Mouse (Mus musculus) intestine, postnatal 0 days (tissue): ENCODE data around the gene Golm1. TPM values are rescaled to one million over a fixed set of nuclear protein-coding genes. Genes with fewer than 3 reads are reported as not detected.
"Not testable (repeated sequence)": the region's sequence is repeated elsewhere in the genome, so short reads cannot be mapped to it uniquely, and the experiment has no call there.

Experiments used
- ATAC-seq: fragments of 200-750 bp; cut with Nextera tagmentation; 2 replicates; pipeline ENCODE4 v1.8.0; 2017; ENCODE audit warnings: mild to moderate bottlenecking, moderate TSS enrichment, moderate library complexity
- H3K27ac ChIP-seq: fragments of 300-500 bp; sonication (generic); 2 replicates; pipeline ENCODE4 v1.5.1; 2014; ENCODE audit warnings: mild to moderate bottlenecking, low read depth, low read length, moderate library complexity
- H3K27me3 ChIP-seq: fragments of 300-500 bp; sonication (generic); replicated peaks from 2 replicates; pipeline ENCODE4 v1.6.1; 2014; ENCODE audit warnings: low read length, mixed read lengths; ENCODE audit not compliant: control insufficient read depth, insufficient read depth
- H3K36me3 ChIP-seq: fragments of 300-500 bp; sonication (generic); 2 replicates; pipeline ENCODE4 v1.6.1; 2014; ENCODE audit warnings: mild to moderate bottlenecking, moderate library complexity; ENCODE audit not compliant: control insufficient read depth, insufficient read depth
- H3K4me1 ChIP-seq: fragments of 300-500 bp; sonication (generic); replicated peaks from 2 replicates; pipeline ENCODE4 v1.6.1; 2014; ENCODE audit warnings: antibody characterized with exemption, low read length, mixed read lengths; ENCODE audit not compliant: control insufficient read depth, insufficient read depth
- H3K4me2 ChIP-seq: fragments of 300-500 bp; sonication (generic); replicated peaks from 2 replicates; pipeline ENCODE4 v1.6.1; 2014; ENCODE audit warnings: low read depth, mild to moderate bottlenecking, moderate library complexity
- H3K4me3 ChIP-seq: fragments of 300-500 bp; sonication (generic); 2 replicates; pipeline ENCODE4 v1.5.1; 2014; ENCODE audit warnings: low read depth, low read length
- H3K9ac ChIP-seq: fragments of 300-500 bp; sonication (generic); 2 replicates; pipeline ENCODE4 v1.6.1; 2014; ENCODE audit warnings: mild to moderate bottlenecking, low read depth, low read length
- H3K9me3 ChIP-seq: fragments of 300-500 bp; sonication (generic); 2 replicates; pipeline ENCODE4 v1.6.1; 2016; ENCODE audit warnings: mixed run types; ENCODE audit not compliant: control insufficient read depth
- CTCF ChIP-seq: sonication (generic); IDR thresholded peaks from 2 replicates; pipeline ENCODE4 v1.5.1; 2016; ENCODE audit warnings: low read depth, mild to moderate bottlenecking, control low read depth, antibody characterized with exemption, moderate library complexity
- WGBS: fragments of 180-500 bp; shearing (Covaris S2); extraction: QIAGEN DNeasy Blood & Tissue Kit; methylation state at CpG from one replicate; pipeline ENCODE4 v1.1.7; 2014; 5-methylcytosine and 5-hydroxymethylcytosine counted together
- polyA plus RNA-seq: library from polyadenylated mRNA; unstranded; fragments of >200 nt; fragmentation: Nextera tagmentation; extraction: Ambion mirVana; gene quantifications from 2 replicates; pipeline ENCODE4 v1.2.1, GENCODE M21; 2015

The Golm1 gene
- polyA plus RNA-seq, 1 experiment from 2014 or later, result 34.3 TPM

- Histone ChIP-seq H3K36me3 (no peaks in the 10 kb centered on the region), H3K27me3 (no peaks in the 10 kb centered on the region), H3K9ac (no peak within 1 kb of the TSS), H3K27ac (no peak within 1 kb of the TSS), H3K9me3 (no peaks in the 10 kb centered on the region), H3K4me1 (no peaks in the 10 kb centered on the region), H3K4me3 (no peak within 1 kb of the TSS), H3K4me2 (no peak within 1 kb of the TSS)
- TF ChIP-seq CTCF, result no peak
- no peak for ATAC-seq
- 86% methylated on average over 15 of the region's 15 CpGs for WGBS
Observed at GRCm38 (mm10) chr13:59710230-59710629, 34.6 kb upstream of the Golm1 start, which contains the start of gene Spata31d1a. Gene Spata31d1a, minus strand, starts transcription at chr13:59710330.

GRCm38 (mm10) chr13:59704562-59704961 lies 29.0 kb upstream of the Golm1 start:
- H3K4me3 ChIP-seq, result no peak overlapping the region
- no peak overlapping the region for H3K4me2 ChIP-seq

GRCm38 (mm10) chr13:59703514-59703913 lies 27.9 kb upstream of the Golm1 start:
- H3K9me3 ChIP-seq, result no peaks in the 10 kb centered on the region
- no peaks in the 10 kb centered on the region for H3K27me3 ChIP-seq
- no peak for TF ChIP-seq CTCF
- H3K4me1 ChIP-seq, result no peaks in the 10 kb centered on the region
- no peak overlapping the region for H3K4me3 ChIP-seq
- no peaks in the 10 kb centered on the region for H3K36me3 ChIP-seq
- H3K9ac ChIP-seq, result no peak overlapping the region
- H3K4me2 ChIP-seq, result no peak overlapping the region
- no peak for ATAC-seq
- no peak overlapping the region for H3K27ac ChIP-seq
- 83% methylated on average over 12 of the region's 12 CpGs for WGBS

More at GRCm38 (mm10) chr13:59704562-59704961, 29.0 kb upstream of the Golm1 start:
- no peak for ATAC-seq
- Histone ChIP-seq H3K9me3 (no peaks in the 10 kb centered on the region), H3K9ac (no peak overlapping the region), H3K36me3 (no peaks in the 10 kb centered on the region), H3K27me3 (no peaks in the 10 kb centered on the region), H3K4me1 (no peaks in the 10 kb centered on the region), H3K27ac (no peak overlapping the region)
- WGBS, result 59% methylated on average over 12 of the region's 12 CpGs
- peak; percentile 52 for TF ChIP-seq CTCF

GRCm38 (mm10) chr13:59700137-59700536 lies 24.5 kb upstream of the Golm1 start:
- H3K27me3 ChIP-seq, H3K36me3 ChIP-seq, H3K9me3 ChIP-seq, H3K9ac ChIP-seq, H3K4me2 ChIP-seq, ATAC-seq, H3K27ac ChIP-seq, H3K4me1 ChIP-seq, H3K4me3 ChIP-seq: not testable (repeated sequence)
- 39% methylated on average over 1 of the region's 1 CpGs for WGBS

DNA sequence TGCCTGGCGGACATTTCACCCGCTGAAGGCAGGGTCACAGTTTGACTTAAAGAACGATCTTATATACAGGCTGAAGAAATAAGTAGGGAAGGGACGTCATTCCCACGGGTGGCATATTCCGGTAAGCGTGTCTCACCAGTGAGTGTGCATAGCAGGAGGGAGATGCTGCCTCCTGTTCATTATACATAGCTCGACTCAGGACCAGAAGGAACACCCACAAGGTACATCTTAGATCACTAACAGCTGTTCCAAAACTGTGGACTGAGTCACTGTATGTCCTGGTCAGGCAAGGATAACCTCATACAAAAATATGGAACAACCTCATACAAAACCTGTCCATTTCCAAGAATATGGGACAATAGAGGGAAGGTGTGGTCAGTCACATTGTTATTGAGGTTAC lies 23.5 kb upstream of the Golm1 start:
- 91% methylated on average over 8 of the region's 8 CpGs for WGBS
- TF ChIP-seq CTCF, result no peak
- Histone ChIP-seq H3K9ac (no peak overlapping the region), H3K36me3 (no peaks in the 10 kb centered on the region), H3K4me3 (no peak overlapping the region), H3K27me3 (no peaks in the 10 kb centered on the region), H3K4me1 (no peaks in the 10 kb centered on the region), H3K9me3 (no peaks in the 10 kb centered on the region), H3K27ac (no peak overlapping the region), H3K4me2 (no peak overlapping the region)
- ATAC-seq, result no peak

DNA sequence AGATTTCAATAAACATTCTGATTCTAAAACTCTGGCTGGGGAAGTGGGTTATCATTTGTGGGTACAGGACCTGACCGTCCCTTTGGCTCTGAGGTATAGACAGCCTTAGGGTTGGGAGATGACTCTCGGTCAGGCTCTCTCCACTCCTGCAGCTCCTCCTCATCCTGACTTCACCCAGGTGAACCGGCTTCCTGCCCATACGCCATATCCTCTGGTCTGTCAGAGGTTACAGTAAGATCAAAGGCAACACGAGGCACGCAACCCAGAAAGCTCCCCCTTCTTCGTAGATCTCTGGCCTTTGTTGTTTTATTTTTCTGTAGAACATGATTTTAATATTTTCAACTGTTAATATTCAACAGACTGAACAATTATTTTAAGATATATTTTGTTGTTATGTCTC lies 20.2 kb upstream of the Golm1 start:
- ATAC-seq, result no peak
- Histone ChIP-seq H3K9me3 (no peaks in the 10 kb centered on the region), H3K4me3 (no peak overlapping the region), H3K9ac (no peak overlapping the region), H3K27ac (no peak overlapping the region), H3K36me3 (no peaks in the 10 kb centered on the region), H3K4me1 (no peaks in the 10 kb centered on the region), H3K4me2 (no peak overlapping the region), H3K27me3 (no peaks in the 10 kb centered on the region)
- 79% methylated on average over 7 of the region's 7 CpGs for WGBS
- no peak for TF ChIP-seq CTCF

DNA sequence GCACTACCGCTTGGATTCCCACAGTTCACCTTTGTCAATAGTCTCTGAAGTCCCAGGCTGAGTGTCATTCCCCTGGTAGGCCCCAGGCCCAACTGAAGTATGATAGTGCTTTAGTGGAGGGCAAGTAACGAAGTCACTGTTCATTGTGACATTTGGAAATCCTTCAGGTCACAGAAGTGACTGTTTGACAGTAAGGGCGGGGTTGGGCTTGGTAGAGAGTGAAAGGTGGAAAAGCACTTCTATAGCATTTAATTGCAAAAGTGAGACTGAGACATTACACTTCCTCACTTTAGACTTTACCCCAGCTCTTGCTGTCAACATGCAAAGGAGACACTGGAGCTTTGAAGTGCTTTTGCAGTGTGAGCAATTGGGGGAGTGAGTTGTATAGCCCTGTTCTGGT lies 18.4 kb upstream of the Golm1 start, which contains the start of gene 4921517D22Rik:
Gene 4921517D22Rik (minus strand): TSS at position 101 of the 400 bp plus-strand sequence.
- Histone ChIP-seq H3K4me2 (no peak within 1 kb of the TSS), H3K36me3 (no peaks in the 10 kb centered on the region), H3K4me3 (no peak within 1 kb of the TSS), H3K27me3 (no peaks in the 10 kb centered on the region), H3K27ac (no peak within 1 kb of the TSS), H3K9ac (no peak within 1 kb of the TSS), H3K4me1 (no peaks in the 10 kb centered on the region), H3K9me3 (no peaks in the 10 kb centered on the region)
- ATAC-seq, result no peak
- TF ChIP-seq CTCF, result no peak
- whole genome bisulfite sequencing, result 82% methylated on average over 3 of the region's 3 CpGs
